Mouse (Mus musculus): ENCODE results near the gene Ms4a7. TPM values are rescaled to one million over a fixed set of nuclear protein-coding genes. Genes with fewer than 3 reads are reported as not detected.

Gene Ms4a7
- polyA plus RNA-seq, 1 experiment from 2014 or later: 13.6 TPM

DNA sequence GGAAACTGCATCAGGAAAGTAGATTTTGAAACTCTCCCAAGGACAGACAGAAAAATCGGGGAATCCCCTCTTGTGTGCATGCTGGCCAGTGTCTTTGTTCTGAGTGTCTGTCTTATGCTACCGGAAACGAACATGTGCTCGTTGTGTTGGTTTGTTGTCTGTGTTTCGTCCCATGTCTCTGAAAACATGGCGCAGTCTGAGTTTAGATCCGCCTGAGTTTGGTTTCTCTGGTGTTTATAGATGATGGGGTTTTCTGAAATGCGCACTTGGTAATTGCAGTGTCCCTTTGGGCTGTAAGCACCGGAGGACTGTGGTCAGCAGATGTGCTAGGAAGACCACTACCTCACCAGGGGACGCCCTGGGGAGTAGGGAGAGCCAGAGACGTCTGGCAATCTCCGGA is 43.0 kb downstream of the Ms4a7 start:
- H3K27me3 ChIP-seq (ENCODE audit: control insufficient read depth, insufficient read depth, low read length): no peaks in the 10 kb centered on the region
- H3K9me3 ChIP-seq (ENCODE audit: control insufficient read depth, low read length): no peaks in the 10 kb centered on the region
- ATAC-seq (ENCODE audit: low FRiP score, low TSS enrichment): no peak
- peak overlapping the region; percentile 58 for H3K4me2 ChIP-seq (replicated peaks; ENCODE audit: low read depth)
- peak overlapping the region; percentile 39 for H3K4me3 ChIP-seq (ENCODE audit: low read depth, low read length)
- peak; percentile 43 for DNase-seq (ENCODE audit: low spot score)
- TF ChIP-seq CTCF (IDR thresholded peaks at IDR 0.05; ENCODE audit: low read depth) (no peak), EP300 (optimal IDR thresholded peaks at IDR 0.05) (no peak)
- no peaks in the 10 kb centered on the region for H3K36me3 ChIP-seq (ENCODE audit: control insufficient read depth, insufficient read depth, low read length)
- H3K27ac ChIP-seq (replicated peaks): peak overlapping the region; percentile 76
- H3K9ac ChIP-seq (ENCODE audit: low read length): peak overlapping the region; percentile 59
- no peaks in the 10 kb centered on the region for H3K4me1 ChIP-seq (replicated peaks; ENCODE audit: control insufficient read depth, insufficient read depth)
- WGBS: 4% methylated on average over 12 of the region's 12 CpGs

DNA sequence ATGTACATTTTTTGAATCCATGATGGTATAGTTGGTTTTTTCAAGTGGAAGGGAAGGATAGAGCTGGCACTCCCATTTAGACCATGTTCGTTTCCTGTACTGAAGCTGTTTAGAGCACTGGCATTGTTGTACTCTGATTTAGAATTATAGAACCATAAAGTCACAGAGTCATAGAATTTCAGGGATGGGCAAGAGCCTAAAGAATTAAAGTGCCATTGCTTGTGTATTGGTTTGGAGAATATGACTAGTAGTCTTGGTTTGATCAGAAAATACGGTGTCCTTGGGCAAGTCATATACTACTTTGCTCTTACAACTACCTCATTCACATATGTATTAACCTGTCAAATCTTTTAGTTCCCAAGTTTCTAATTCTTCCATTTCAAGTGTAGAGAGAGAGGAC is 52.2 kb downstream of the Ms4a7 start, which contains the start of gene Ms4a5:
TSS of gene Ms4a5 (minus strand) at position 101 of the 400 bp plus-strand sequence.
- Histone ChIP-seq H3K27me3 (ENCODE audit: control insufficient read depth, insufficient read depth, low read length) (no peaks in the 10 kb centered on the region), H3K27ac (replicated peaks) (no peak within 1 kb of the TSS), H3K4me3 (ENCODE audit: low read depth, low read length) (no peak within 1 kb of the TSS), H3K4me2 (replicated peaks; ENCODE audit: low read depth) (no peak within 1 kb of the TSS), H3K9ac (ENCODE audit: low read length) (no peak within 1 kb of the TSS), H3K4me1 (replicated peaks; ENCODE audit: control insufficient read depth, insufficient read depth) (no peaks in the 10 kb centered on the region), H3K9me3 (ENCODE audit: control insufficient read depth, low read length) (no peaks in the 10 kb centered on the region), H3K36me3 (ENCODE audit: control insufficient read depth, insufficient read depth, low read length) (no peaks in the 10 kb centered on the region)
- TF ChIP-seq EP300 (optimal IDR thresholded peaks at IDR 0.05): no peak
- TF ChIP-seq CTCF (IDR thresholded peaks at IDR 0.05; ENCODE audit: low read depth): no peak
- 84% methylated on average over 2 of the region's 2 CpGs for WGBS
- DNase-seq (ENCODE audit: low spot score): no peak
- ATAC-seq (ENCODE audit: low FRiP score, low TSS enrichment): no peak

- no peak for ATAC-seq (ENCODE audit: low FRiP score, low TSS enrichment)
Measured at GRCm38 (mm10) chr19:11280223-11280622, 55.7 kb downstream of the Ms4a7 start.

GRCm38 (mm10) chr19:11276431-11276830 is 59.5 kb downstream of the Ms4a7 start:
- ATAC-seq (ENCODE audit: low FRiP score, low TSS enrichment): no peak
- DNase-seq (ENCODE audit: low spot score): no peak
- 10% methylated on average over 5 of the region's 5 CpGs for WGBS
- H3K4me1 ChIP-seq (replicated peaks; ENCODE audit: control insufficient read depth, insufficient read depth): no peaks in the 10 kb centered on the region
- no peak overlapping the region for H3K4me2 ChIP-seq (replicated peaks; ENCODE audit: low read depth)
- no peak overlapping the region for H3K4me3 ChIP-seq (ENCODE audit: low read depth, low read length)
- H3K9me3 ChIP-seq (ENCODE audit: control insufficient read depth, low read length): no peaks in the 10 kb centered on the region
- no peak overlapping the region for H3K27ac ChIP-seq (replicated peaks)
- no peak overlapping the region for H3K9ac ChIP-seq (ENCODE audit: low read length)
- H3K36me3 ChIP-seq (ENCODE audit: control insufficient read depth, insufficient read depth, low read length): no peaks in the 10 kb centered on the region
- no peak for TF ChIP-seq EP300 (optimal IDR thresholded peaks at IDR 0.05)
- no peak for TF ChIP-seq CTCF (IDR thresholded peaks at IDR 0.05; ENCODE audit: low read depth)
- no peaks in the 10 kb centered on the region for H3K27me3 ChIP-seq (ENCODE audit: control insufficient read depth, insufficient read depth, low read length)

More at GRCm38 (mm10) chr19:11280223-11280622, 55.7 kb downstream of the Ms4a7 start:
- DNase-seq (ENCODE audit: low spot score): no peak
- no peaks in the 10 kb centered on the region for H3K9me3 ChIP-seq (ENCODE audit: control insufficient read depth, low read length)
- H3K4me1 ChIP-seq (replicated peaks; ENCODE audit: control insufficient read depth, insufficient read depth): no peaks in the 10 kb centered on the region
- no peak overlapping the region for H3K27ac ChIP-seq (replicated peaks)
- no peaks in the 10 kb centered on the region for H3K36me3 ChIP-seq (ENCODE audit: control insufficient read depth, insufficient read depth, low read length)
- no peak overlapping the region for H3K4me2 ChIP-seq (replicated peaks; ENCODE audit: low read depth)
- 75% methylated on average over 3 of the region's 3 CpGs for WGBS
- no peak overlapping the region for H3K4me3 ChIP-seq (ENCODE audit: low read depth, low read length)
- TF ChIP-seq EP300 (optimal IDR thresholded peaks at IDR 0.05): no peak
- TF ChIP-seq CTCF (IDR thresholded peaks at IDR 0.05; ENCODE audit: low read depth): no peak
- no peaks in the 10 kb centered on the region for H3K27me3 ChIP-seq (ENCODE audit: control insufficient read depth, insufficient read depth, low read length)
- H3K9ac ChIP-seq (ENCODE audit: low read length): no peak overlapping the region

Other genes with a start within 250 kb of the Ms4a7 start
- gene 1700017D01Rik, start 205.3 kb downstream of the Ms4a7 start, polyA plus RNA-seq (2015; fragmentation: Nextera tagmentation; extraction: Ambion mirVana): 0.08 TPM in 1 of 2 replicates, not detected in the other
- gene 1700025F22Rik, start 170.8 kb downstream of the Ms4a7 start, polyA plus RNA-seq (2015; fragmentation: Nextera tagmentation; extraction: Ambion mirVana): not detected in 2 replicates
- not detected in 2 replicates for gene Ms4a13, start 139.4 kb downstream of the Ms4a7 start, polyA plus RNA-seq (2015; fragmentation: Nextera tagmentation; extraction: Ambion mirVana)
- gene Ms4a12, start 103.7 kb downstream of the Ms4a7 start, polyA plus RNA-seq (2015; fragmentation: Nextera tagmentation; extraction: Ambion mirVana): 0.51 and 0.73 TPM in 2 replicates
- 0.06 and 0.11 TPM in 2 replicates for gene Ms4a1, start 69.9 kb downstream of the Ms4a7 start, polyA plus RNA-seq (2015; fragmentation: Nextera tagmentation; extraction: Ambion mirVana)
- gene Ms4a5, start 52.3 kb downstream of the Ms4a7 start, polyA plus RNA-seq (2015; fragmentation: Nextera tagmentation; extraction: Ambion mirVana): not detected in 2 replicates
- gene Ms4a14, start 21.7 kb downstream of the Ms4a7 start, polyA plus RNA-seq (2015; fragmentation: Nextera tagmentation; extraction: Ambion mirVana): 0.08 and 0.10 TPM in 2 replicates
- 6.0 TPM in 2 replicates for gene Ms4a4a, start 39.4 kb upstream of the Ms4a7 start, polyA plus RNA-seq (2015; fragmentation: Nextera tagmentation; extraction: Ambion mirVana)
- 0.59 and 1.1 TPM in 2 replicates for gene Ms4a4c, start 68.6 kb upstream of the Ms4a7 start, polyA plus RNA-seq (2015; fragmentation: Nextera tagmentation; extraction: Ambion mirVana)
- gene Ms4a4b, start 107.4 kb upstream of the Ms4a7 start, polyA plus RNA-seq (2015; fragmentation: Nextera tagmentation; extraction: Ambion mirVana): 0.89 and 1.0 TPM in 2 replicates
- gene Ms4a6c, start 133.2 kb upstream of the Ms4a7 start, polyA plus RNA-seq (2015; fragmentation: Nextera tagmentation; extraction: Ambion mirVana): 9.6 and 10.5 TPM in 2 replicates
- gene Gm8369, start 149.8 kb upstream of the Ms4a7 start, polyA plus RNA-seq (2015; fragmentation: Nextera tagmentation; extraction: Ambion mirVana): 0.16 and 0.19 TPM in 2 replicates
- 6.6 and 6.9 TPM in 2 replicates for gene Ms4a6b, start 180.4 kb upstream of the Ms4a7 start, polyA plus RNA-seq (2015; fragmentation: Nextera tagmentation; extraction: Ambion mirVana)
- gene Ms4a4d, start 200.7 kb upstream of the Ms4a7 start, polyA plus RNA-seq (2015; fragmentation: Nextera tagmentation; extraction: Ambion mirVana): 8.6 and 9.1 TPM in 2 replicates

Data from stomach, postnatal 0 days (tissue).